Mouse (Mus musculus): ENCODE data around the gene Wfdc6b. TPM values are rescaled to one million over a fixed set of nuclear protein-coding genes. Genes with fewer than 3 reads are reported as not detected.

Gene Wfdc6b
- total and polyA plus RNA-seq, 3 experiments = not detected

DNA sequence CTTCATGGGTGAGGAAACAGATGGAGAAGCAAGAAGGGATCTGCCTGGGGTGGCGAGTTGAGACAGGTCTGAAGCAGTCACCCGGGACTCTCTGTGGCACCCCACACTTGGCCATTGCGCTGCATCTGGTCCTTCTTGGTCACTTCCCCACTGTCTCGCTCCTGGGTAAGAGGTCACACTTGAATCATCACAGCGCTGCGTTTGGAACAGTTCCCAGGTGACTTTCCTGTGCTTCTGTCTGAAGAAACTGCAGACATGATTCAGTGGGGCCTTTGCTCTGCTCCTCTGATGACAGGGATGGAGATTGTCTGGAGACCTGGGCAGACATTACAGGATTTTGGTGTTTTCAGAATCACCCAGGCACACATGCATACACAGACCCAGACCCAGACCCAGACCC is 4.5 kb upstream of the Wfdc6b start:
- Histone ChIP-seq H3K79me2 (ENCODE audit: control insufficient read depth, insufficient read depth, low read length, poor library complexity) (no peaks in the 10 kb centered on the region), H3K9ac (ENCODE audit: control insufficient read depth, low read depth, low read length, poor library complexity, severe bottlenecking) (no peak overlapping the region), H3K9me3 (replicated peaks; ENCODE audit: insufficient read depth, low read length) (no peaks in the 10 kb centered on the region), H3K27ac (ENCODE audit: control insufficient read depth, low read depth, low read length) (no peak overlapping the region), H3K4me1 (ENCODE audit: control insufficient read depth in 1 of 2, insufficient read depth in 2 of 2, low read length in 2 of 2) (no peaks in the 10 kb centered on the region), H3K36me3 (ENCODE audit: control insufficient read depth in 1 of 2, insufficient read depth in 2 of 2, low read length in 2 of 2) (no peaks in the 10 kb centered on the region), H3K27me3 (ENCODE audit: control insufficient read depth in 1 of 2, insufficient read depth in 2 of 2, low read length in 2 of 2) (peaks cover 7 to 16% of the 10 kb centered on the region in 2 experiments), H3K4me3 (ENCODE audit: control insufficient read depth in 1 of 2, insufficient read depth in 1 of 2, low read depth in 2 of 2, low read length in 2 of 2) (no peak overlapping the region)
- TF ChIP-seq SIN3A (IDR thresholded peaks at IDR 0.05; ENCODE audit: low read length) (no peak), CHD2 (IDR thresholded peaks at IDR 0.05; ENCODE audit: low read length) (no peak), ZNF384 (IDR thresholded peaks at IDR 0.05; ENCODE audit: low read depth, low read length) (no peak), MEF2A (IDR thresholded peaks at IDR 0.05; ENCODE audit: extremely low read depth, insufficient replicate concordance, low read depth, low read length, poor library complexity, severe bottlenecking) (no peak), TCF12 (IDR thresholded peaks at IDR 0.05; ENCODE audit: low read depth, low read length) (no peak), GATA1 (IDR thresholded peaks at IDR 0.05; ENCODE audit: low read depth, low read length) (no peak), NELFE (IDR thresholded peaks at IDR 0.05; ENCODE audit: low read depth, low read length) (no peak), CTCF (IDR thresholded peaks at IDR 0.05 in 2 of 3, conservative IDR thresholded peaks at IDR 0.05 in 1 of 3; ENCODE audit: control insufficient read depth in 1 of 3, insufficient read depth in 1 of 3, low read depth in 2 of 3, low read length in 3 of 3, poor library complexity in 1 of 3, severe bottlenecking in 1 of 3) (no peak), TBP (IDR thresholded peaks at IDR 0.05; ENCODE audit: low read depth, low read length) (no peak), JUND (IDR thresholded peaks at IDR 0.05; ENCODE audit: low read depth, low read length) (no peak)
- no peak for DNase-seq (ENCODE audit: low read depth, low spot score)

DNA sequence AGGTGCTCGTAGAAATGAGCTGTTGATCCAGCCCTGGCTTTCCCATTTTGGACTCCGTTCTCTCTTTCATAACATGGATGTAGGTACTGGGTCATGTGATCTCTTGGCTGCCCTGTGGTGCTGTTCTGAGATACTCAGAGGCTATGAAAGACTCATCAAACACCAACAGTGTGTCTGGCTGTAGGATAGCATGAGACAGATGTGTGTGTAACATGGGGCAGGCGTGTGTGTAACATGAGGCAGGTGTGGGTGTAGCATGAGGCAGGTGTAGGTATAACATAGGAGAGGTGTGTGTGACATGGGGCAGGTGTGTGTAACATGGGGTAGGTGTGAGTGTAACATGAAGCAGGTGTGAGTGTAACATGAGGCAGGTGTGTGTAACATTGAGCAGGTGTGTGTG is 2.1 kb downstream of the Wfdc6b start:
- no peaks in the 10 kb centered on the region for H3K36me3 ChIP-seq (ENCODE audit: control insufficient read depth in 1 of 2, insufficient read depth in 2 of 2, low read length in 2 of 2)
- no peak overlapping the region for H3K9ac ChIP-seq (ENCODE audit: control insufficient read depth, low read depth, low read length, poor library complexity, severe bottlenecking)
- no peak overlapping the region for H3K27ac ChIP-seq (ENCODE audit: control insufficient read depth, low read depth, low read length)
- no peak overlapping the region for H3K4me3 ChIP-seq (ENCODE audit: control insufficient read depth in 1 of 2, insufficient read depth in 1 of 2, low read depth in 2 of 2, low read length in 2 of 2)
- DNase-seq (ENCODE audit: low read depth, low spot score) = no peak
- H3K4me1 ChIP-seq (ENCODE audit: control insufficient read depth in 1 of 2, insufficient read depth in 2 of 2, low read length in 2 of 2) = no peaks in the 10 kb centered on the region
- H3K27me3 ChIP-seq (ENCODE audit: control insufficient read depth in 1 of 2, insufficient read depth in 2 of 2, low read length in 2 of 2) = 0 out of 4 replicates have a peak, but pooled peaks cover 0 to under 1% of the 10 kb centered on the region in 2 experiments
- no peaks in the 10 kb centered on the region for H3K9me3 ChIP-seq (replicated peaks; ENCODE audit: insufficient read depth, low read length)
- H3K79me2 ChIP-seq (ENCODE audit: control insufficient read depth, insufficient read depth, low read length, poor library complexity) = no peaks in the 10 kb centered on the region
- no peak for TF ChIP-seq NRF1 (IDR thresholded peaks at IDR 0.05; ENCODE audit: insufficient read depth, low read depth, low read length, poor library complexity, severe bottlenecking)
- no peak for TF ChIP-seq TBP (IDR thresholded peaks at IDR 0.05; ENCODE audit: low read depth, low read length)
- no peak for TF ChIP-seq RCOR1 (IDR thresholded peaks at IDR 0.05; ENCODE audit: low read depth, low read length)

DNA sequence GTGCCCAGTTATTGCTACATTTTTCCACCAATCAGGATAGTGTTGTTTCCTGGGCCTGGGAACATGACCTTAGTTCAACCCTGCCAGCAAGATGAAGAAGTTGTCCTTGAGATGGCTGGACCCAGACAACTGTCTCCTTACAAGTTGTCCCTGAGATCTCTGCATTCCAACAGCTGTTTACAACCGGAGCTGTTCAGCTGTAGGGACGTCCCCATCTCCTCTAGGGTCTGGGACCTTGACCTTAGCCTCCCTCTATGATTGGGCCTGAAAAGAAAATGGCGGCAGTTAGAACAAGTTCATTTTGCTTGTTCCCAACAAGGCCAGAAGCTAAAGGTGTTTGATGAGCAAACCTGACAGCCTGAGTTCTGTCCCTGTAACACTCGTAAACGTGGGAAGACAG is 5.7 kb downstream of the Wfdc6b start:
- Histone ChIP-seq H3K27me3 (ENCODE audit: control insufficient read depth in 1 of 2, insufficient read depth in 2 of 2, low read length in 2 of 2) (peaks cover 0 to 4% of the 10 kb centered on the region in 2 experiments; a peak in 2 of 4 replicates), H3K9me3 (replicated peaks; ENCODE audit: insufficient read depth, low read length) (no peaks in the 10 kb centered on the region), H3K4me1 (ENCODE audit: control insufficient read depth in 1 of 2, insufficient read depth in 2 of 2, low read length in 2 of 2) (no peaks in the 10 kb centered on the region), H3K36me3 (ENCODE audit: control insufficient read depth in 1 of 2, insufficient read depth in 2 of 2, low read length in 2 of 2) (no peaks in the 10 kb centered on the region), H3K4me3 (ENCODE audit: control insufficient read depth in 1 of 2, insufficient read depth in 1 of 2, low read depth in 2 of 2, low read length in 2 of 2) (no peak overlapping the region), H3K9ac (ENCODE audit: control insufficient read depth, low read depth, low read length, poor library complexity, severe bottlenecking) (no peak overlapping the region), H3K27ac (ENCODE audit: control insufficient read depth, low read depth, low read length) (no peak overlapping the region), H3K79me2 (ENCODE audit: control insufficient read depth, insufficient read depth, low read length, poor library complexity) (no peaks in the 10 kb centered on the region)
- no peak for DNase-seq (ENCODE audit: low read depth, low spot score)
- no peak for TF ChIP-seq USF2 (IDR thresholded peaks at IDR 0.05; ENCODE audit: borderline replicate concordance in 1 of 2, insufficient read depth in 1 of 2, low read depth in 1 of 2, low read length in 2 of 2)
- no peak for TF ChIP-seq NRF1 (IDR thresholded peaks at IDR 0.05; ENCODE audit: insufficient read depth, low read depth, low read length, poor library complexity, severe bottlenecking)
- TF ChIP-seq E2F4 (IDR thresholded peaks at IDR 0.05; ENCODE audit: borderline replicate concordance, low read depth, low read length) = no peak
- no peak for TF ChIP-seq USF1 (IDR thresholded peaks at IDR 0.05; ENCODE audit: low read depth, low read length)
- TF ChIP-seq MAX (IDR thresholded peaks at IDR 0.05; ENCODE audit: low read length) = no peak
- no peak for TF ChIP-seq EP300 (IDR thresholded peaks at IDR 0.05; ENCODE audit: low read depth in 1 of 2, low read length in 2 of 2)
- no peak for TF ChIP-seq TCF12 (IDR thresholded peaks at IDR 0.05; ENCODE audit: low read depth, low read length)
- TF ChIP-seq POLR2AphosphoS5 (IDR thresholded peaks at IDR 0.05; ENCODE audit: borderline replicate concordance, low read depth, low read length) = no peak
- TF ChIP-seq MAFK (IDR thresholded peaks at IDR 0.05; ENCODE audit: borderline replicate concordance, low read depth, low read length) = no peak
- no peak for TF ChIP-seq ZNF384 (IDR thresholded peaks at IDR 0.05; ENCODE audit: low read depth, low read length)
- no peak for TF ChIP-seq ELF1 (IDR thresholded peaks at IDR 0.05; ENCODE audit: low read depth, low read length)
- TF ChIP-seq ZMIZ1 (IDR thresholded peaks at IDR 0.05; ENCODE audit: low read depth, low read length) = no peak
